Mouse (Mus musculus): ENCODE measurements around the gene Ttll4. TPM values are rescaled to one million over a fixed set of nuclear protein-coding genes. Genes with fewer than 3 reads are reported as not detected.

The Ttll4 gene
- polyA plus RNA-seq, 1 experiment from 2014 or later, result 1.8 TPM

- no peak for ATAC-seq (ENCODE audit: low FRiP score, low TSS enrichment)
- no peak for DNase-seq (ENCODE audit: low spot score)
- no peaks in the 10 kb centered on the region for H3K4me1 ChIP-seq (replicated peaks; ENCODE audit: control insufficient read depth, insufficient read depth)
Measured at GRCm38 (mm10) chr1:74643926-74644325, 17.6 kb upstream of the Ttll4 start.

GRCm38 (mm10) chr1:74662253-74662865 lies 814 bp downstream of the Ttll4 start:
- Histone ChIP-seq H3K9ac (ENCODE audit: low read length) (peak overlapping the region; percentile 71), H3K27ac (replicated peaks) (peak overlapping the region; percentile 84), H3K4me2 (replicated peaks; ENCODE audit: low read depth) (peak overlapping the region; percentile 65), H3K4me1 (replicated peaks; ENCODE audit: control insufficient read depth, insufficient read depth) (no peaks in the 10 kb centered on the region), H3K36me3 (ENCODE audit: control insufficient read depth, insufficient read depth, low read length) (no peaks in the 10 kb centered on the region), H3K4me3 (ENCODE audit: low read depth, low read length) (peak overlapping the region; percentile 95), H3K27me3 (ENCODE audit: control insufficient read depth, insufficient read depth, low read length) (no peaks in the 10 kb centered on the region), H3K9me3 (ENCODE audit: control insufficient read depth, low read length) (no peaks in the 10 kb centered on the region)
- TF ChIP-seq EP300 (optimal IDR thresholded peaks at IDR 0.05) (no peak), CTCF (IDR thresholded peaks at IDR 0.05; ENCODE audit: low read depth) (no peak)
- WGBS, result 3% methylated on average over 13 of the region's 13 CpGs
- DNase-seq (ENCODE audit: low spot score), result no peak
- ATAC-seq (ENCODE audit: low FRiP score, low TSS enrichment), result no peak

More at GRCm38 (mm10) chr1:74643926-74644325, 17.6 kb upstream of the Ttll4 start:
- Histone ChIP-seq H3K9me3 (ENCODE audit: control insufficient read depth, low read length) (no peaks in the 10 kb centered on the region), H3K4me3 (ENCODE audit: low read depth, low read length) (no peak overlapping the region), H3K4me2 (replicated peaks; ENCODE audit: low read depth) (no peak overlapping the region), H3K27ac (replicated peaks) (no peak overlapping the region), H3K9ac (ENCODE audit: low read length) (no peak overlapping the region), H3K36me3 (ENCODE audit: control insufficient read depth, insufficient read depth, low read length) (no peaks in the 10 kb centered on the region), H3K27me3 (ENCODE audit: control insufficient read depth, insufficient read depth, low read length) (no peaks in the 10 kb centered on the region)
- TF ChIP-seq EP300 (optimal IDR thresholded peaks at IDR 0.05) (no peak), CTCF (IDR thresholded peaks at IDR 0.05; ENCODE audit: low read depth) (peak; percentile 68)

- WGBS, result 40% methylated on average over 6 of the region's 6 CpGs
Measured at GRCm38 (mm10) chr1:74665153-74665552, 3.6 kb downstream of the Ttll4 start.

GRCm38 (mm10) chr1:74668371-74668770 lies 6.8 kb downstream of the Ttll4 start:
- no peaks in the 10 kb centered on the region for H3K36me3 ChIP-seq (ENCODE audit: control insufficient read depth, insufficient read depth, low read length)
- no peak for TF ChIP-seq CTCF (IDR thresholded peaks at IDR 0.05; ENCODE audit: low read depth)
- TF ChIP-seq EP300 (optimal IDR thresholded peaks at IDR 0.05), result no peak
- 75% methylated on average over 3 of the region's 3 CpGs for WGBS
- H3K27me3 ChIP-seq (ENCODE audit: control insufficient read depth, insufficient read depth, low read length), result no peaks in the 10 kb centered on the region
- ATAC-seq (ENCODE audit: low FRiP score, low TSS enrichment) (no peak), DNase-seq (ENCODE audit: low spot score) (no peak)
- H3K9ac ChIP-seq (ENCODE audit: low read length), result no peak overlapping the region
- no peaks in the 10 kb centered on the region for H3K4me1 ChIP-seq (replicated peaks; ENCODE audit: control insufficient read depth, insufficient read depth)
- no peak overlapping the region for H3K4me2 ChIP-seq (replicated peaks; ENCODE audit: low read depth)
- no peaks in the 10 kb centered on the region for H3K9me3 ChIP-seq (ENCODE audit: control insufficient read depth, low read length)
- H3K27ac ChIP-seq (replicated peaks), result no peak overlapping the region
- no peak overlapping the region for H3K4me3 ChIP-seq (ENCODE audit: low read depth, low read length)

More at GRCm38 (mm10) chr1:74665153-74665552, 3.6 kb downstream of the Ttll4 start:
- H3K4me2 ChIP-seq (replicated peaks; ENCODE audit: low read depth), result no peak overlapping the region
- TF ChIP-seq CTCF (IDR thresholded peaks at IDR 0.05; ENCODE audit: low read depth) (no peak), EP300 (optimal IDR thresholded peaks at IDR 0.05) (no peak)
- H3K27me3 ChIP-seq (ENCODE audit: control insufficient read depth, insufficient read depth, low read length), result no peaks in the 10 kb centered on the region
- no peaks in the 10 kb centered on the region for H3K36me3 ChIP-seq (ENCODE audit: control insufficient read depth, insufficient read depth, low read length)
- H3K9me3 ChIP-seq (ENCODE audit: control insufficient read depth, low read length), result no peaks in the 10 kb centered on the region
- no peak overlapping the region for H3K4me3 ChIP-seq (ENCODE audit: low read depth, low read length)
- DNase-seq (ENCODE audit: low spot score) (no peak), ATAC-seq (ENCODE audit: low FRiP score, low TSS enrichment) (no peak)
- no peak overlapping the region for H3K9ac ChIP-seq (ENCODE audit: low read length)
- no peaks in the 10 kb centered on the region for H3K4me1 ChIP-seq (replicated peaks; ENCODE audit: control insufficient read depth, insufficient read depth)
- H3K27ac ChIP-seq (replicated peaks), result no peak overlapping the region

- DNase-seq (ENCODE audit: low spot score), result no peak
- no peak for TF ChIP-seq EP300 (optimal IDR thresholded peaks at IDR 0.05)
- Histone ChIP-seq H3K4me3 (ENCODE audit: low read depth, low read length) (no peak overlapping the region), H3K9ac (ENCODE audit: low read length) (no peak overlapping the region), H3K9me3 (ENCODE audit: control insufficient read depth, low read length) (no peaks in the 10 kb centered on the region), H3K27ac (replicated peaks) (no peak overlapping the region), H3K4me2 (replicated peaks; ENCODE audit: low read depth) (no peak overlapping the region), H3K4me1 (replicated peaks; ENCODE audit: control insufficient read depth, insufficient read depth) (no peaks in the 10 kb centered on the region), H3K27me3 (ENCODE audit: control insufficient read depth, insufficient read depth, low read length) (no peaks in the 10 kb centered on the region), H3K36me3 (ENCODE audit: control insufficient read depth, insufficient read depth, low read length) (no peaks in the 10 kb centered on the region)
- no peak for ATAC-seq (ENCODE audit: low FRiP score, low TSS enrichment)
- 67% methylated on average over 7 of the region's 7 CpGs for WGBS
Measured at GRCm38 (mm10) chr1:74672731-74673130, 11.2 kb downstream of the Ttll4 start.

GRCm38 (mm10) chr1:74676863-74677262 lies 15.3 kb downstream of the Ttll4 start:
- H3K9ac ChIP-seq (ENCODE audit: low read length), result no peak overlapping the region
- DNase-seq (ENCODE audit: low spot score) (no peak), ATAC-seq (ENCODE audit: low FRiP score, low TSS enrichment) (no peak)
- H3K9me3 ChIP-seq (ENCODE audit: control insufficient read depth, low read length), result no peaks in the 10 kb centered on the region
- no peak overlapping the region for H3K4me3 ChIP-seq (ENCODE audit: low read depth, low read length)
- no peak overlapping the region for H3K27ac ChIP-seq (replicated peaks)
- 88% methylated on average over 3 of the region's 3 CpGs for WGBS
- no peak for TF ChIP-seq EP300 (optimal IDR thresholded peaks at IDR 0.05)
- no peak for TF ChIP-seq CTCF (IDR thresholded peaks at IDR 0.05; ENCODE audit: low read depth)
- H3K4me1 ChIP-seq (replicated peaks; ENCODE audit: control insufficient read depth, insufficient read depth), result no peaks in the 10 kb centered on the region
- peaks cover 17% of the 10 kb centered on the region; the same call in 1 of the 2 replicates for H3K36me3 ChIP-seq (ENCODE audit: control insufficient read depth, insufficient read depth, low read length)
- H3K27me3 ChIP-seq (ENCODE audit: control insufficient read depth, insufficient read depth, low read length), result no peaks in the 10 kb centered on the region
- H3K4me2 ChIP-seq (replicated peaks; ENCODE audit: low read depth), result no peak overlapping the region

Data from stomach, postnatal 0 days (tissue).